ENCODE assay signal across 11 mouse cellular contexts in the genomic region with DNA sequence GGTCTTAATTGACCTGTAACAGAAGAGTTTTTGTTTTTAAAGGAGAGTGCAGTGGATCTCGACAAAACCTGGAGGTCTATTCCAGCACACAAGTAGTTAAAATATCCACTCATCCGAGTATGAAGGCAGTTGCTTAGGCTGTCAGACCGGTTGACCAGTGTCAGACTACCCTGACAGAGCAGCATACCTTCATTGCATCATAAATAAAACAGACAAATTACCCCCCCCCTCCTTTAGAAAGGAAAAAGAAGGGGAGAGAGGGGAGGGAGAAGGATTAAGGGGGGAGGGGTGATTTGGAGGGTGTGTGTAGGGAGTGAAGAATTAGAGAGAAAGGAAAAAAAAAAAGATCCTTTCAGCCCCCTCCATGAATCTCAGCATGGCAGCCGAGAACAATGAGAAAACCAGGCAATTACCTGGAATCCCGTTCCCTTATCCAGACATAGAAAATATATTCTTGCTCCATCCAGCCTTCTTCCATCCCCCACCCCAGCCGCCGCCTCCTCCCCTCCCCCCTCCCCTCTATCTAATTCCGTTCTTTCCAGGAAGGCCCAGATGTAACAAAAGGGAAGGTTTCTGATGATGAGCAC.
DNase-seq lines count a peak whose midpoint lies in the region; ATAC-seq and TF ChIP-seq lines count a peak whose summit lies in the region.
"Had no signal": no experiment of that assay in that cellular context is flagged by ENCODE, and none has a peak within 500 bp of the region (broad histone marks: within the 10 kb centered on the region; RNA-seq: fewer than 3 reads in every experiment).

No protein-coding gene starts in this region.

- H3K9ac ChIP-seq in intestine, embryonic 15.5 days = no peak overlapping the region
- no peak overlapping the region for H3K9ac ChIP-seq in intestine, postnatal 0 days (ENCODE audit: low read depth, low read length)
- H3K9ac ChIP-seq in forebrain, embryonic 12.5 days = no peak overlapping the region

- 0 out of 2 replicates have a peak, but pooled peaks have one; percentile 31 for ATAC-seq in intestine, embryonic 15.5 days
- ATAC-seq in intestine, postnatal 0 days = no peak
- ATAC-seq in forebrain, embryonic 12.5 days (ENCODE audit: low FRiP score) = peak; percentile 30; the same call in 1 of the 2 replicates

- H3K27ac ChIP-seq in intestine, embryonic 15.5 days = no peak overlapping the region
- H3K27ac ChIP-seq in intestine, postnatal 0 days (ENCODE audit: low read depth, low read length) = no peak overlapping the region
- peak overlapping the region; percentile 82 for H3K27ac ChIP-seq in embryonic facial prominence, embryonic 10.5 days (replicated peaks)
- H3K27ac ChIP-seq in forebrain, embryonic 12.5 days = peak overlapping the region; percentile 68
- H3K27ac ChIP-seq: gastrocnemius, adult 2 months had no signal

- no peak for TF ChIP-seq CTCF in intestine, postnatal 0 days (IDR thresholded peaks at IDR 0.05; ENCODE audit: low read depth)

- no peak overlapping the region for H3K4me2 ChIP-seq in intestine, embryonic 15.5 days (replicated peaks)
- H3K4me2 ChIP-seq in intestine, postnatal 0 days (replicated peaks; ENCODE audit: low read depth) = no peak overlapping the region
- 0 out of 2 replicates have a peak overlapping the region, but pooled peaks have one; percentile 10 for H3K4me2 ChIP-seq in forebrain, embryonic 12.5 days
- H3K4me2 ChIP-seq: liver, embryonic 11.5 days had no signal

- H3K4me3 ChIP-seq in intestine, embryonic 15.5 days (replicated peaks) = no peak overlapping the region
- H3K4me3 ChIP-seq in intestine, postnatal 0 days (ENCODE audit: low read depth, low read length) = no peak overlapping the region
- H3K4me3 ChIP-seq in embryonic facial prominence, embryonic 10.5 days = no peak overlapping the region
- no peak overlapping the region for H3K4me3 ChIP-seq in forebrain, embryonic 12.5 days (replicated peaks)
- H3K4me3 ChIP-seq: gastrocnemius, adult 2 months had no signal

- H3K4me1 ChIP-seq in intestine, embryonic 15.5 days (replicated peaks) = peaks cover 4% of the 10 kb centered on the region; the same call in 1 of the 2 replicates
- no peaks in the 10 kb centered on the region for H3K4me1 ChIP-seq in intestine, postnatal 0 days (replicated peaks; ENCODE audit: control insufficient read depth, insufficient read depth, low read length)
- H3K4me1 ChIP-seq in embryonic facial prominence, embryonic 10.5 days = peaks cover 72% of the 10 kb centered on the region
- H3K4me1 ChIP-seq in forebrain, embryonic 12.5 days = peaks cover 50% of the 10 kb centered on the region

- H3K9me3 ChIP-seq in intestine, embryonic 15.5 days = no peaks in the 10 kb centered on the region
- H3K9me3 ChIP-seq in intestine, postnatal 0 days (ENCODE audit: control insufficient read depth) = no peaks in the 10 kb centered on the region
- H3K9me3 ChIP-seq in embryonic facial prominence, embryonic 10.5 days = no peaks in the 10 kb centered on the region
- H3K9me3 ChIP-seq in forebrain, embryonic 12.5 days = no peaks in the 10 kb centered on the region

- no peaks in the 10 kb centered on the region for H3K27me3 ChIP-seq in intestine, embryonic 15.5 days (replicated peaks)
- no peaks in the 10 kb centered on the region for H3K27me3 ChIP-seq in intestine, postnatal 0 days (replicated peaks; ENCODE audit: control insufficient read depth, insufficient read depth, low read length)
- H3K27me3 ChIP-seq in embryonic facial prominence, embryonic 10.5 days (replicated peaks; ENCODE audit: low read depth, poor library complexity, severe bottlenecking) = no peaks in the 10 kb centered on the region; the same call in 1 of the 2 replicates
- H3K27me3 ChIP-seq in forebrain, embryonic 12.5 days = peaks cover 28% of the 10 kb centered on the region

- 12% methylated on average over 8 of the region's 8 CpGs for WGBS in intestine, embryonic 15.5 days
- WGBS in intestine, postnatal 0 days = 9% methylated on average over 8 of the region's 8 CpGs
- WGBS in embryonic facial prominence, embryonic 10.5 days = 4% methylated on average over 8 of the region's 8 CpGs
- WGBS in forebrain, embryonic 12.5 days = 2% methylated on average over 8 of the region's 8 CpGs

- H3K36me3 ChIP-seq in intestine, embryonic 15.5 days = no peaks in the 10 kb centered on the region
- H3K36me3 ChIP-seq in intestine, postnatal 0 days (ENCODE audit: control insufficient read depth, insufficient read depth) = no peaks in the 10 kb centered on the region
- H3K36me3 ChIP-seq in embryonic facial prominence, embryonic 10.5 days (replicated peaks) = no peaks in the 10 kb centered on the region
- H3K36me3 ChIP-seq in forebrain, embryonic 12.5 days (replicated peaks) = no peaks in the 10 kb centered on the region

- peak; percentile 41 for DNase-seq in embryonic facial prominence, embryonic 10.5 days (ENCODE audit: low spot score)
- peak; percentile 11 for DNase-seq in lung, postnatal 25 days (ENCODE audit: low spot score)
- DNase-seq in cerebellum, postnatal 4 days (ENCODE audit: low spot score in 2 of 2) = no peak
- DNase-seq in MN1 (ENCODE audit: low spot score) (no peak), liver (no peak)
- DNase-seq: gastrocnemius, adult 2 months; right cerebral cortex, postnatal 14 days had no signal

Comparison
In these comparisons a context has a peak if more than half of its experiments do, and no peak if none do; other contexts are left out.
1. H3K27ac ChIP-seq: peak in embryonic facial prominence, embryonic 10.5 days (single experiment) and forebrain, embryonic 12.5 days (single experiment); none in intestine, embryonic 15.5 days (single experiment) and intestine, postnatal 0 days (single experiment).
2. DNase-seq: peak in embryonic facial prominence, embryonic 10.5 days (single experiment) and lung, postnatal 25 days (single experiment); none in cerebellum, postnatal 4 days (0 of 2), MN1 (single experiment) and liver (single experiment).